Mouse (Mus musculus): ENCODE measurements around the gene Insl3. TPM values are rescaled to one million over a fixed set of nuclear protein-coding genes. Genes with fewer than 3 reads are reported as not detected.

Gene Insl3
- not detected for polyA plus RNA-seq (2014; fragmentation: Illumina TruSeq; extraction: RNeasy Lipid Tissue Mini Kit (QIAGEN cat#74804); ENCODE audit: low read depth, low replicate concordance)

DNA sequence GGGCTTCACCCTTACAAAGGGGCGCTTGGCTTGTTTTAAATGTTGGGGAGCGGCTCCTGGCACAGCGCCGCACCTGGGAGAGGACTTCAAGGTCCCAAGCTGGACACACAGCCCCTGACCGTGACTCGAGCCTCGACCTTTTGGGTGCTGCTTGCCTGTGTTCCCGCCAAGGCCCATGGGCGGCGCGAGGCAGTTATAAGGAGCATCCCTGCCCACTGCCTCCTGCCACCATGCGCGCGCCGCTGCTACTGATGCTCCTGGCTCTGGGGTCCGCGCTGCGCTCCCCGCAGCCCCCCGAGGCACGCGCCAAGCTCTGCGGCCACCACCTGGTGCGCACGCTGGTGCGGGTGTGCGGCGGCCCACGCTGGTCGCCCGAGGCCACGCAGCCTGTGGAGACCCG, at the start of gene Insl3:
Gene Insl3 (plus strand): TSS at position 187 of the 400 bp plus-strand sequence.

GRCm38 (mm10) chr8:71671549-71671965, 17.5 kb upstream of the Insl3 start, which contains the start of gene Unc13a:
Gene Unc13a, minus strand, starts transcription at chr8:71671757.

DNA sequence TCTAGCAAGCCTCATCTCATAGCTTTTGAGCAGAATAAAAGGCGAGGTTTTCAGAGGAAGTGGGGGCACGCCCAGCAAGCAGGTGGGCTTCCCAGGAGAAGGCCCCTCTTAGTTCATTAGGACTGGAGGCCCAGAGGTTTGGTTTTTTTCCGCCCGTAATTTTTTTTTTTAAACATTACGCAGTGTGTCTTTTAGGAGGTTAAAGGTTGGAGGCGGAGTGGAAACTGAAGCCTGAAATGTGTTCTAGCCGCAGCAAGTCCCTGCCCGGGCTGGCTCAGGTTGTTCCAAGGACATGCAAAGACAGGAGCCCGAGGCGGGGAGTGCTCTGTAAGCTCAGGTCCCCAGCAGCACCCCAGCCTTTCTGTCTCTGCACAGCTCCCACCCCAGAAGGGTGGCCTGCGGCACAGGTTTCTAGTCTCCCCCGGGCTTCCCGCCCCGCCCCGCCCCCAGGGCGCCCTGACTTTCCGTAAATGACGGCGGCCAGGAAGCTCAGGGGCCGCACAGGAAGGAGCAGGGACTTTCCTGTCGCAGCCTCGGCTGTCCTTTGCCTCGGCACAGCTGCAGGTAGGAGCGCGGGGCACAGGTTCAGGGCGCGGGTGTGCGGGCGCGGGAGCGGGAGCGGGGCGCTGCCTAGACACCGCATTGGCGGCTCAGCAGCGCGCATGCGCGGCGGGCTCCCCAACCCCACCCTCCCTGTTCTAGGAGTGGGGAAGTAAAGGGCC, 12.8 kb upstream of the Insl3 start, which contains the start of gene Jak3:
Gene Jak3 (plus strand): TSS at position 277 of the 722 bp plus-strand sequence.

DNA sequence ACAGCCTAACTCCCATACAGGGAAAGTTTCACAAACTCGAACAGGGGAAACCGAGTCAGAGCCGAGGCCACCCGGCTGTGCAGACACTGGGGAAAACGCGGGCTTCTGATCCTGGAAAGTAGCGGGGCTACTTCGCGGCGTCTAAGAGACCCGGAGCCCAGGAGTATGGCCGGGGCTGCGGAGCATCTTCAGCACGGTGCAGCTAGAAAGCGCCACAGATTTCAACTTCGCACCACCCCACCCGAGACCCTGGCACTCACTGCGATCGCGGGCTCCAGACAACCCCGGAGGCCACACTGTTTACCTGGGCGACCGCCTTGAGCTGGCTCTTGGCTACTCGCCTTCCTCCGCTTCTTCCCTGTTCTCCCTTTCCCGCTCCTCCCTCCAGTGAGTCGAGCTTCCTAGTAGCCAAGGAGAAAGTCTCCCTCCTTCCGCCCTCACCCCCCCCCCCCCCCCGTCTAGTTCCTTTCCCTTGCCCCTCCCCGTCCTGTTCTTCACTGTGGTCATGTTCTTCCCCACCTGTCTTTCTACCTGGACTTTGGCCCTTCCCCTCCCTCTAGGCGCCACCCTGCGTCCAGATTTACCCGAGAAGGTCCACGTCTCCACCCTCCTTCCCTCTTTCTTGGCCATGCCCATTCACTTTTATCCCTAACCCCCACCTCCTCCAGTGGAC, 12.5 kb downstream of the Insl3 start, which contains the start of gene B3gnt3:
Gene B3gnt3 (minus strand): TSS at position 376 of the 673 bp plus-strand sequence.

DNA sequence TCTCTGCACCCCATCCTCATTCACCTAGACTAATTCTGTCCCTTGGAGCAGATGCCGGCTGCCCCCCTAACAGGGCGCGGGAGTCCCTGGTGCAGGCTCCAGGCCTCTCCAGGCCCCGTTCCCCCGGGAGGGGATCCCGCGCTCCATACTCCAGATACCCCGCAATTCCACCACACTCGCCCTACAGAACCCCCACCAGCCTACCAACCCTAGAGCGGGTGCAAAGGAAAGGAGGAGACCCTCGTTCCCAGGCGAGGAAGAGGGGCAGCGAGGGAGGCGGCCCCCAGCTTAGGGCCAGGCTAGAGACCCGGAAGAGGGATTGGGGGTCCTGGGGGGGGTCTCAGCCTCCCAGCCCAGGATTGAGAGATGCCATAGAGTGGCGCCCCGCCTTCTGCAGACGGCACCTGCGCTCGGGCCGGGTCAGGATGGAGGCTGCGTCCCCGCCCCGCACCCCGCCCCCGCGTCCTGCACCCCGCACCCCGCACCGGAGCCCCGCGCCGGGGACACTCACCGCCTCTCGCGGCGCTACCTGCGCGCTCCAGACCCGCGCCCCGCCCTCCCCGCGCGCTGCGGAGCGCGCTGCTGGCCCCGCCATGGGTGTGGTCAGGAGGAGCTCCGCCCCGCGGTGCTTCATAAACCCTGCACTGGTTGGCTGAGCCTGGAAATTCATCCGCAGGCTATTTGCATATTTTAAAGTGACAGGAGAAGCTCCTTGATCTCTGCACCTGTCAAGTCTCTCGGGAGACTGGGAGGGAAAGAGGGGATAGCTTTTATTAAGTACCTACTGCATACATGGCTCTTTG, 36.3 kb downstream of the Insl3 start, which contains the start of gene Fcho1:
Gene Fcho1 (minus strand): TSS at position 595 of the 803 bp plus-strand sequence.

Other genes with a start within 250 kb of the Insl3 start
- gene Abhd8, start 225.6 kb upstream of the Insl3 start, polyA plus RNA-seq (2014; fragmentation: Illumina TruSeq; extraction: RNeasy Lipid Tissue Mini Kit (QIAGEN cat#74804); ENCODE audit: low read depth, low replicate concordance) = 0.77 TPM
- gene Mrpl34, start 224.3 kb upstream of the Insl3 start, polyA plus RNA-seq (2014; fragmentation: Illumina TruSeq; extraction: RNeasy Lipid Tissue Mini Kit (QIAGEN cat#74804); ENCODE audit: low read depth, low replicate concordance) = 16.9 TPM
- 1.3 TPM for gene Dda1, start 220.0 kb upstream of the Insl3 start, polyA plus RNA-seq (2014; fragmentation: Illumina TruSeq; extraction: RNeasy Lipid Tissue Mini Kit (QIAGEN cat#74804); ENCODE audit: low read depth, low replicate concordance)
- gene Ano8, start 203.3 kb upstream of the Insl3 start, polyA plus RNA-seq (2014; fragmentation: Illumina TruSeq; extraction: RNeasy Lipid Tissue Mini Kit (QIAGEN cat#74804); ENCODE audit: low read depth, low replicate concordance) = 0.85 TPM
- 1.4 TPM for gene Gtpbp3, start 201.1 kb upstream of the Insl3 start, polyA plus RNA-seq (2014; fragmentation: Illumina TruSeq; extraction: RNeasy Lipid Tissue Mini Kit (QIAGEN cat#74804); ENCODE audit: low read depth, low replicate concordance)
- gene Plvap, start 177.5 kb upstream of the Insl3 start, polyA plus RNA-seq (2014; fragmentation: Illumina TruSeq; extraction: RNeasy Lipid Tissue Mini Kit (QIAGEN cat#74804); ENCODE audit: low read depth, low replicate concordance) = 6.2 TPM
- gene Ccdc194, start 163.5 kb upstream of the Insl3 start, polyA plus RNA-seq (2014; fragmentation: Illumina TruSeq; extraction: RNeasy Lipid Tissue Mini Kit (QIAGEN cat#74804); ENCODE audit: low read depth, low replicate concordance) = not detected
- 2.2 TPM for gene Bst2, start 151.8 kb upstream of the Insl3 start, polyA plus RNA-seq (2014; fragmentation: Illumina TruSeq; extraction: RNeasy Lipid Tissue Mini Kit (QIAGEN cat#74804); ENCODE audit: low read depth, low replicate concordance)
- gene Mvb12a, start 146.3 kb upstream of the Insl3 start, polyA plus RNA-seq (2014; fragmentation: Illumina TruSeq; extraction: RNeasy Lipid Tissue Mini Kit (QIAGEN cat#74804); ENCODE audit: low read depth, low replicate concordance) = 1.8 TPM
- 2.3 TPM for gene Tmem221, start 130.3 kb upstream of the Insl3 start, polyA plus RNA-seq (2014; fragmentation: Illumina TruSeq; extraction: RNeasy Lipid Tissue Mini Kit (QIAGEN cat#74804); ENCODE audit: low read depth, low replicate concordance)
- 0.20 TPM for gene Nxnl1, start 122.6 kb upstream of the Insl3 start, polyA plus RNA-seq (2014; fragmentation: Illumina TruSeq; extraction: RNeasy Lipid Tissue Mini Kit (QIAGEN cat#74804); ENCODE audit: low read depth, low replicate concordance)
- gene Slc27a1, start 120.3 kb upstream of the Insl3 start, polyA plus RNA-seq (2014; fragmentation: Illumina TruSeq; extraction: RNeasy Lipid Tissue Mini Kit (QIAGEN cat#74804); ENCODE audit: low read depth, low replicate concordance) = 1.6 TPM
- 0.20 TPM for gene Pgls, start 97.0 kb upstream of the Insl3 start, polyA plus RNA-seq (2014; fragmentation: Illumina TruSeq; extraction: RNeasy Lipid Tissue Mini Kit (QIAGEN cat#74804); ENCODE audit: low read depth, low replicate concordance)
- gene Fam129c, start 91.6 kb upstream of the Insl3 start, polyA plus RNA-seq (2014; fragmentation: Illumina TruSeq; extraction: RNeasy Lipid Tissue Mini Kit (QIAGEN cat#74804); ENCODE audit: low read depth, low replicate concordance) = not detected
- 26.0 TPM for gene Colgalt1, start 78.2 kb upstream of the Insl3 start, polyA plus RNA-seq (2014; fragmentation: Illumina TruSeq; extraction: RNeasy Lipid Tissue Mini Kit (QIAGEN cat#74804); ENCODE audit: low read depth, low replicate concordance)
- gene Unc13a, start 17.5 kb upstream of the Insl3 start, polyA plus RNA-seq (2014; fragmentation: Illumina TruSeq; extraction: RNeasy Lipid Tissue Mini Kit (QIAGEN cat#74804); ENCODE audit: low read depth, low replicate concordance) = not detected
- not detected for gene Jak3, start 12.9 kb upstream of the Insl3 start, polyA plus RNA-seq (2014; fragmentation: Illumina TruSeq; extraction: RNeasy Lipid Tissue Mini Kit (QIAGEN cat#74804); ENCODE audit: low read depth, low replicate concordance)
- 2.9 TPM for gene B3gnt3, start 12.6 kb downstream of the Insl3 start, polyA plus RNA-seq (2014; fragmentation: Illumina TruSeq; extraction: RNeasy Lipid Tissue Mini Kit (QIAGEN cat#74804); ENCODE audit: low read depth, low replicate concordance)
- gene Fcho1, start 36.5 kb downstream of the Insl3 start, polyA plus RNA-seq (2014; fragmentation: Illumina TruSeq; extraction: RNeasy Lipid Tissue Mini Kit (QIAGEN cat#74804); ENCODE audit: low read depth, low replicate concordance) = not detected
- gene Zfp709, start 192.8 kb downstream of the Insl3 start, polyA plus RNA-seq (2014; fragmentation: Illumina TruSeq; extraction: RNeasy Lipid Tissue Mini Kit (QIAGEN cat#74804); ENCODE audit: low read depth, low replicate concordance) = 13.3 TPM
- 15.6 TPM for gene Zfp882, start 219.4 kb downstream of the Insl3 start, polyA plus RNA-seq (2014; fragmentation: Illumina TruSeq; extraction: RNeasy Lipid Tissue Mini Kit (QIAGEN cat#74804); ENCODE audit: low read depth, low replicate concordance)
- 97.8 TPM for gene Zfp617, start 219.4 kb downstream of the Insl3 start, polyA plus RNA-seq (2014; fragmentation: Illumina TruSeq; extraction: RNeasy Lipid Tissue Mini Kit (QIAGEN cat#74804); ENCODE audit: low read depth, low replicate concordance)

Measured in kidney, adult 10 weeks (tissue).